Mouse (Mus musculus) ovary, adult 18-20 months (tissue): ENCODE results near the gene Ascc1.

Source experiments
- DNase-seq: peaks from one replicate; pipeline ENCODE4 v3.0.0; 2022; ENCODE audit warnings: low spot score, mixed read lengths

The Ascc1 gene

GRCm38 (mm10) chr10:60002673-60003212, at the start of gene Ascc1, which contains the start of gene Anapc16:
Ascc1 (plus strand) TSS chr10:60002805.
Anapc16 (minus strand) TSS chr10:60003135.
- DNase-seq, result peak; percentile 95

GRCm38 (mm10) chr10:59953564-59954039, 49.0 kb upstream of the Ascc1 start:
- DNase-seq, result no peak

- DNase-seq, result no peak
Measured at GRCm38 (mm10) chr10:59956681-59957080, 45.9 kb upstream of the Ascc1 start.

GRCm38 (mm10) chr10:59957171-59958149, 45.1 kb upstream of the Ascc1 start:
- DNase-seq, result no peak

GRCm38 (mm10) chr10:59958458-59958857, 44.1 kb upstream of the Ascc1 start:
- DNase-seq, result no peak

- DNase-seq, result no peak
Measured at GRCm38 (mm10) chr10:59959517-59959916, 43.1 kb upstream of the Ascc1 start.

GRCm38 (mm10) chr10:59963609-59964008, 39.0 kb upstream of the Ascc1 start:
- no peak for DNase-seq

GRCm38 (mm10) chr10:59964504-59965361, 37.9 kb upstream of the Ascc1 start:
- DNase-seq, result no peak

- no peak for DNase-seq
Measured at GRCm38 (mm10) chr10:59965362-59965695, 37.3 kb upstream of the Ascc1 start.

GRCm38 (mm10) chr10:59965788-59966187, 36.8 kb upstream of the Ascc1 start:
- no peak for DNase-seq

- no peak for DNase-seq
Measured at GRCm38 (mm10) chr10:59966743-59967142, 35.9 kb upstream of the Ascc1 start.

- peak; percentile 55 for DNase-seq
Measured at GRCm38 (mm10) chr10:59967309-59967942, 35.2 kb upstream of the Ascc1 start.

GRCm38 (mm10) chr10:59969821-59970449, 32.7 kb upstream of the Ascc1 start:
- peak; percentile 83 for DNase-seq

GRCm38 (mm10) chr10:59970450-59971062, 32.0 kb upstream of the Ascc1 start:
- DNase-seq, result no peak

- DNase-seq, result no peak
Measured at GRCm38 (mm10) chr10:59971813-59972212, 30.8 kb upstream of the Ascc1 start.

- peak; percentile 48 for DNase-seq
Measured at GRCm38 (mm10) chr10:59972534-59972933, 30.1 kb upstream of the Ascc1 start.

- no peak for DNase-seq
Measured at GRCm38 (mm10) chr10:59972999-59973398, 29.6 kb upstream of the Ascc1 start.

GRCm38 (mm10) chr10:59973400-59973799, 29.2 kb upstream of the Ascc1 start:
- DNase-seq, result no peak

GRCm38 (mm10) chr10:59974191-59974664, 28.4 kb upstream of the Ascc1 start:
- DNase-seq, result peak; percentile 76

GRCm38 (mm10) chr10:59974786-59975185, 27.8 kb upstream of the Ascc1 start:
- no peak for DNase-seq

GRCm38 (mm10) chr10:59977141-59977540, 25.5 kb upstream of the Ascc1 start:
- no peak for DNase-seq
